Mouse (Mus musculus): ENCODE data around the gene Hsd11b2.

Gene Hsd11b2

DNA sequence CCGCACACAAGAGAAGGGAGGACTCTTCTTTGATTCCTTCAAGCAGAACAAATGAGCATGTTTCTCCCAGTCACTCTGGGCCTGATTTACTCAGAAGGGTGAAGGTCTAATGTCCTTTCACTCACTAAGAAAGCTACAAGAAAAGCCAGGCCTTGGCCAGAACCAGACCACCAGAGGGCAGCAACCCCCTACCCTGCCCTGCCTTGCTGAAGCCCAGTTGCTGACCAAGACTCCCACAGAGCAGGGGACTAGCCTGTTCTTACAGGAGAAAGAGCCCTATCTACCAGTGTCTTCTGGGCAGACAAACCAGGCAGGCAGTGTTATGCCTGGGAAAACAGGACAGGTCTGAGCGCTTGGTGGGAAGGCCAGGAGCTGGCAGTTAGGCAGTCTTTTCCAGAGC, 34.2 kb upstream of the Hsd11b2 start:
- peak; percentile 85 to 86 for DNase-seq

DNA sequence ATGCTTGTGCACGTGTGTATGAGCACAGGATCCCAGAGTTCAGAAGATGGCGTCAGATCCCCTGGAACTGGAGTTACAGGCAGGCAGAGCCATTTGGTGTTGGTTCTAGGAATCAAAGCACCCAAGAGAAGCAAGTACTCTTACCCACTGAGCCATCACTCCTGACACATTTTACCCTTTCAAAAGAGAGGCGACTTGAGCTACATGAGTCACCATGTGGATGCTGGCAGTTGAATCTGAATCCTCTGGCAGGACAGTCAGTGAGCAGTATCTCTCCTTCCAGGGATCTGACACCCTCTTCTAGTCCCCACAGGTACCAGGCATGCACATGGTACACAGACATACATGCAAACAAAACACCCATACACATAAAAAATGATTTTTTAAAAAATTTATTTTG, 30.5 kb upstream of the Hsd11b2 start:
- peak in 1 of 2 experiments; percentile 15 for DNase-seq

DNA sequence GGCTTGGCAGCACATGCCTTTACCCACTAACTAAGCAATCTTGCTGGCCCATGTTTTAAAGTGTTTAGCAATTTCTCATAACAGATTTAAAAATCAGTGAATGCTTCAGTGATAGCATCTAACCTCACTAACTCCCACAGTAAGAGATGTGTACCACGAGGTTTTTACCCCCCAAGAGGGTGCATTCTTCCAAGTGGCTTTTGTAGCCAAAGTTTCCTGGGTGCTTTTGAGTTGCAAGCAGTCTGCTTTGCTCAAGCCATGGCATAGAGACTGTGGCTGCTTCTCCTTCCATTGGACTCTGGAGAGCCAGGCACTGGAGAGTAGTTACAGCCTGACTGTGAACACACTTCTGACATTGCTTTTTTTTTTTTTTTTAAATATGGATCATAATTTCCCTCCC, 29.3 kb upstream of the Hsd11b2 start:
- peak in 1 of 2 experiments; percentile 18 for DNase-seq

DNA sequence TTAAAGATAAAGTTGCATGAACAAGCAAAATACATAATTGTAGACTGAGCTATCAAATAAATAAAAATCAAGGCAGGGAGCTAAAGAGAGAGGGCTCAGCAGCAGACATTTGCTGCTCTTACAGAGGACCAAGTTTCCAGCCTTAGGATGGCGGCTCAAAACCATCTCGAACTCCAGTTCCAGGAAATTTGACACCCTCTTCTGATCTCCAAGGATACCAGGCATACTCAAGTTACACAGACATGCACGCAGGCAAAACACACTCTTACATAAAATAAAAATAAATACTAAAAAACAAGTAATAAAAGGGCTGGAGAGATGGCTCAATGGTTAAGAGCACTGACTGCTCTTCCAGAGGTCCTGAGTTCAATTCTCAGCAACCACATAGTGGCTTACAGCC, 25.1 kb upstream of the Hsd11b2 start:
- no peak for DNase-seq

DNA sequence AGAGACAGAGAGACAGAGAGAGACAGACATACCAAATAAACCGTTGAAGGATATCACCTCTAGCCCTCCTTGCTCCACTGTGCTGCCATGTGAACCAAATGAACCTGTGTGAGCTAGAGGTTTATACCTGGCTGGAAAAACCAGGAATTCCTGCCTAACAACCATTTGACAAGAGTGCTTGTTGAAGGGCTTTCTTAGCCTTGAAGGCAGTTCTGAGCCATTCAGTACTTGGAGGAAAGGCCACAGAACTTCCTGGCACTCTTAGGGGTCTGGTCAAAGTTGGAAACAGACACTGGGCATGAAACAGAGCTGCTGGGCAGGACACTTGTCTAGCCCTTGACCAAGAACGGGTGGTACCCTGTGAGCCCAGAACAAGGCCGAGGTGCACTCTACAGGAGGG, 24.0 kb upstream of the Hsd11b2 start:
- DNase-seq = peak in 1 of 2 experiments; percentile 36

DNA sequence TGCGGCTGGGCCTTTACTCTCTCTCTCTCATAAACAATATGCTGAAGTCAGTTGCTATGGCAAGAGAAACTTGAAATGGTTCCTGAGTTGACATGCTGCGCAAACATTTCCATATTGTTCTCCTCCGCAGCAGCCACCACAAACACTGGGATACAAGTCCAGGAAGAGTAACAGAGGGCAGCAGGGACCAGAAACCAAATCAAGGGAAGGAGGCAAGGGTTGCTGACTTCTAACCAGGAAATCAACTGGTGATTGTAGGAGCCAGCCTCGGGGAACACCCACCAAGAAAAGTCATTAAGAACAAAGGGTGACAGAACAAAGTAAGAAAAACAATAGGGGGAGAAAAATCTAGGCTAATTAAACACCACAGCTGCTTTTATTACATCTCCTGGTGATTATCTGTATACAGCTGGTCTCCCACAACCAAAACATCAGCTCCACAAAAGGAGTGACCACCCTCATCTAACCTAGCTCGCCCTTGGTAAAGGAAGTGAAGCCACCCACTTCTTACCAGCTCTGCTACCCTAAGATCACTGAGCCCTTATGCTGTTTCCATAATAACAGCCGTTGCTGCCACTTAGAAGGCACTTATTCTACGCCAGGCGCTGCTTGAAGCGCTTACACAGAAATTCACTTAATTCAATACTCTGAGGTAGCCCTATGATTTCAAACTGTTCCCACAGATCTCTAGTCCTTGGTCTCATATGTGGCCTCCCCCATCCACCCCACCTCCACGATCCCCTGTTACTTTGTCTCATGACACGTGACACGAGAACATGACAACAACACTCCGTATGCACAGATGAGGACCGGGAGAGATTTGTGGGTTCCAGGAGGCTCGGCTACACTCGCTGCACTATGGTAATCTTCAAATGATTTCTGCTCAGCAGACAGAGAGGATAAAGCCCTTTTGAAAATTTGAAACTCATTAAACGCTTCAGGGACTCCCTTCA, 22.9 kb upstream of the Hsd11b2 start:
- DNase-seq = peak in 1 of 2 experiments; percentile 30

DNA sequence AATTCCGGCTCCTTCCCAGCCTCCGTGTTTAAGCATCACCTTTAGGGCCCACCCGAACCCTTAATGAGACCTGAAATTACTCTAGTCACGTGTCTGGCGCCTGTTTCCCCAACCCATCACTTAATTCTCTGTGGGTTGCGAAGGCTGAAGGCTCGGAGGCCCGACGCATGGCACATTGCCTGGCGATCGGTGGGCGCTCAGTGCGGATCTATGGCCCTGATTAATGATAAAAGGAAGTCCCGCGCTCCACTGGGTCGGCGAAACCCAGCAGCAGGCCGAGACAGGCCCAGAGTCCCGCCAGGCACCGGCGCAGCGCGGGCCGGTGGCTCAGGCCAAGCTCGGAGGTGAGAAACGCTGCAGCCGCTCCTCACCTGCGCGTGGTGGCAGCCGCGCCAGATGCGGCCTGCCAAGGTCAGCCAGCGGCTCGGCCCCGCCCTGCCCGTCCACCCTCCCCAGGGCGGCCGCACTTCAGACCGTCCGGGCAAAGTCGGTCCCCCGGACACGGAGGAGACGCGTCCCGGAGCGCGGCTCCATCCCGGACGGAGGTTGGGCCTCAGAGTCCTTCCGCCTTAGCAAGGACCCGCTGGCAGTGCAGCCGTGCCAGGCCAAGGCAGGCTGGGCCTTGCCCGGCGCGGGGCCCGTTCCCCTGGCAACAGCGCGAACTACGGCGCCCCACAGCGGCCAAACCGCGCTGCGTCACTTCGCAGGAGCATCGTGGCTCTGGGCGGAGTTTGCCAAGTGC, 21.9 kb upstream of the Hsd11b2 start, which contains the start of gene Zdhhc1:
Gene Zdhhc1, minus strand, starts transcription at position 464 of the 742 bp plus-strand sequence.
- peak; percentile 90 to 94 for DNase-seq

DNA sequence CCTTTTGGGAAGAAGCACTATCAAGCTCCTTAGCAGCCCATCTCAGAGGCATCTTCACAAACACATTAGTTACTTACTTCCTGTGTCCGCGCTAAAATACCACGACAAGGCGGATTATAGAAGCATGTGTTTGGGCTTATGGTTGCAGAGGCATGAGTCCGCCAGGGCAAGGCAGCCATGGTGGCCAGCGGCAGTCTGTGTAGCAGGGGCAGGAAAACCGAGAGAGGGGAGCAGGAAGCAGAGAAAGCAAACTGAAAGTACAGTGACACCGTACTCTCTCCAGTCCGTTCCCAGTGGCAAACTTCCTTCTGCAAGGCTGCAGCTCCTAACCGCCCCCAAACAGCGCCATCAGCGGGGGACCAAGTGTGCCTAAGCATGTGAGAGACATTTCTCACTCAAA, 18.8 kb upstream of the Hsd11b2 start:
- DNase-seq = peak in 1 of 2 experiments; percentile 29

DNA sequence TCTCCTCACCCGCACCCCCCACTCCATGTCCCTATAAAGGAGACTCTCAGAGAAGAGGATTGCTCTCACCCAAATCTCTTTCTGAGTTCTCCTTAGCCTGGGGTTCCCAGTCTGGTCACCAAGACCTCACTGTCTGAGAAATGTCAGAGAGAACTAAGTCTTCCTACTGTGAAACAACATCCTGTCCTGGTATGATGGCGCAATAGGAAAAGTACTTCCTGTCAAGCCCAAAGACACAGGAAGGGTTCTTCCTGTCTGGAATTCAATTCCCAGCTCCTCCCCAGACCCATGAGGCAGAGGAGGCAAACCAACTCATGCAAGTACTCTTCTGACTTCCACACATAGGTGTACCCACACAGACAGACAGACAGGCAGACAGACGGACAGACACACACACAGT, 13.9 kb upstream of the Hsd11b2 start:
- DNase-seq = no peak

DNA sequence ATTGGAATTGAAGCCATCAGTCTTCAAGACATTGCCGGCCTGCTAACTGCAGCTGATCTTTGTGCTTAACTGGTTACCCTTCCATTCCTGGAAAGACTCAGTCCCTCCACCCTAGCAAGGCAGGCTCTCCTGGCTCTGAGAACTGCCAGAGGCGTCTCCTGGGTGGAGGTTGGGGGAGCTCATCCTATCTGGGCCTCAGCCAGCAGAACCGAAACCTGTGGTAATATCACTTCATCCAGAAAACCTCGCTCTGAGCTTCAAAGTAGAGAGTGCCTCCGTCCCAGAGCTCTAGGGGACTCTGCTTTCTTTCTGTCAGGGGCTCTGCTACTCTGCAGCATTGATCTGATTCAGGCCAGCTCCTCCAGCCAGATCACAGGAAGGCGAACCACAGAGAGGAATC, 11.6 kb upstream of the Hsd11b2 start:
- DNase-seq = no peak

DNA sequence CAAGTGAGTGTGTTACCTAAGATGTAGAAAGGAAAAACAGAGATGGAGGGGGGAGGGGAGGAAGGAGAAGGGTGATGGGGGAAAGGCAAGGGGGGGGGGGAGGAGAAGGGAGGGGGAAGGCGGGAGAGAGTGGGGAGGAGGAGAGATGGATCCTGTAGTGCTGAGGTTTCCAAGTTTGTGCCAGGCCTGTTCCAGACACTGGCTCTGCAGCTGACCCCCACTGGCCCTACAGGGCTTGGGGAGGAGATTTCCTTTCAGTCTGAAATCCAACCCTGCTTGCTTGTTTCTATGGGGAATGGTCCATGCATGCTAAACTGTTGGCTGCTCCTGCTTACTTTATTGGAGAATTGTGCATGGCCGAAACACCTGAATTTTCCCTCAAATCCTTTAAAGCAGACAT, 9.8 kb upstream of the Hsd11b2 start:
- no peak for DNase-seq

DNA sequence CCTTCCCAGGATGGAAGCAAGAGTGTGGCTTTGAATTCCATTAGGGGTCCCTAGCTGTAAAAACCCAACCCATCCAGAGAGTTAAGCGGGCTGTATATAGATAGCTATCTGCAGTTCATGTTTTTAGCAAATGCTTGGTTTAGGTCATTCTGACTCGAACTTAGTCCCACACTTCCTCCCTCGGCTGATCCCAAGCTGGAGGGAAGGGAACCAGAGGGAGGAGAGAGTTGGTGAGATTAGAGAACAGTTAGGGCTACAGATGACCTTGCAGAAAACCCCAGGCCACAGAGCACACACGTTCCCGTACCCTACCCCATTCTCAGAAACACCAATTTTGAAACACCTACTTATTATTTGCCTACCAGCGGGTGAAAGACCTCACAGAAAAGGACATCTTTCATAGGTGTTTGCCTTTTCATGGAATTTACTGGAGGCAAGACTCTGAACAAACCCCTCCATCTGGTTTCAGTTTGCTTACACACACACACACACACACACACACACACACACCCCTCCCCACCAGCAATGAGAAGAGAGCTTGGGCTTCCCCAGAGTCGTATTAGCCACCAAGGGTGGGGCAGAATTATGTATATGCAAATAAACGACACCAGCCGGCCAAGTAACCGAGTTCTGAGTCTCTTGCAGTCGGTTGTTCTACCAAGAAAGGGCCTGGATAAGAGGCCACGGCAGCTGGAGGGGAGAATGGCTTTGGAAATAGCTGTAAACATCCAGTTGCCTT, 8.4 kb upstream of the Hsd11b2 start:
- DNase-seq = no peak

DNA sequence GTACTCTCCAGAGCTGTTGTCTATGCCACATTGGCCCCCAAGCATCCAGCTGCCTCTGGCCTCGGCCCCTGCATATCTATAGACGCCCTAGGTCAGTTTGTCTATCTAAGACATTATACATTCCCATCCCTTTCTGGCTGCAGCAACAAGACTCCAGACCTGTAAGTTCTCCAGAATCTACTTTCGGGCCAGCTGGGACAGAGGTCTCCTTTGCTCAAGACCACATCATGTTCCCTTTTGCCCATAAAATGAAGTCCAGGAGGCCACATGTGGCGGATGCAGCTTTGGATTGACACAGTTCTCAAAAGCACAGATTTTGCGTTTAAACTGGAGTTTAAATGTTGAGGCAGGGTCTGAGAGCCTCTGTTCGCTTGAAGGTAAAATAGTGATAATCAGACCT, 4.4 kb upstream of the Hsd11b2 start:
- no peak for DNase-seq

DNA sequence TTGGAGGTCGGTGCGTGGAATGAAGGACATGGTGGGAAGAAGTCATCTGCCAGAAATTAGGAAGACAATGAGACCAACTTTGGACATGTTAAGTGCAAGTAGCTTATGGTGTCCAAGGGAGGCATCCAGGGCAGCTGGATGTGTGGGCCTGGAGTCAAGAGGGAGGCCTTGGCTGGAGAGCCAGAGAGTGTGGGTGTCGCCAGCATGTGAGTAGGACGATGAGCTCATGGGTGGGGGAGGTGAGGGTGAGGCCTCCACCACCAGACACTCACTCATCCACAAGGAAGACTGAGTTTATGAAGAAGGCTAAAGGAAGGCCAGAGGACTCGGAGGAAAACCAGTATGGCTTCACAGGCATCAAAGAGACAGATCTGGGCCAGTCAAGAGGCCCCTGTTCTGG, 3.9 kb upstream of the Hsd11b2 start:
- no peak for DNase-seq

DNA sequence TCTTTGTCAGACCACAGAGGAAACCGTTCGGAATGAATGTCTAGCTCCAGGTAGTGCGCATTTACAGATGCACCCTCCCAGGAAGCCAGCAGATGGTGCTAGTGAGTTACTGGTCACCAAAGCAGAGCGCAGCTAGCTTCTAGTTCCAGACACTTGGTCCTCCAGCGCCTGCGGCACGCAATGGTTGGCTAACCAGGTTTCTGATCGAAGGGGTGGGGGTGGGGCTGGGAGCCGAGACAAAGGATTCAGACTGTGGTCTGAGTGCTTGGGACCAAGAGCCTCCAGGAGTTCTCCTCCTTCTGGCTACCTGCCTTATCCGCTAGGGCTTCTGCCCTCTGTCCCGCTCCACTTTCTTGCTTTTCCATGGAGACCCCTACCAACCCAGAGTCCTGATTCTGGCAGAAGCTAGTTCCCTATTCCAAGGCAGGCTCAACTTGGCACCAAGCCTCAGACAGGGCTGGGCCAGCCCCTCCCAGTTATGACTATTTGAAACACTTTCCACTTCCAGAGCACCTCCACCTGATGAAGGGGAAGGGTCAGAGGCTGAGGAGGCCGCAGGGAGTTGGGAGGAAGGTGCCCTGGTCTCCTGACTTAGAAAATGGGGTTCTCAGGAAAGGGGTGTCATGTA, 2.4 kb upstream of the Hsd11b2 start:
- DNase-seq = peak; percentile 88

DNA sequence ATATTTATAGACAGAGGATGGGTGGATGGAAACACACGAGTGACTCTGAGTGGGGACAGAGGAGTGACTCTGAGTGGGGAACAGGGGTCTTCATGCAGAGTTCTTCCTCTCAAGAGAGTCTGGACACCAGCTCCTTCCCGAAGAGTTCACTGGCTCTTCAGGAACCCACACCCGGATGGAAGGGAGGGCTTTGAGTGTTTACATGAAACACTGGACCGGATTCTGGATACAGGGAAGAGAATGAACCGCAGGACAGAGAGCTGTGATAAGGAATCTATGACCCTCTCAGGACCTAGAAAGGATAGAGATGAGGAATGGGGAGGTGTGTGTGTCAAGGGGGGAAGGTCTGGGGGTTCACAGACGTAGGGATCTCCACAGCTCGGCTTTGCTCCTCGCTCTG, 1.2 kb upstream of the Hsd11b2 start:
- no peak for DNase-seq

DNA sequence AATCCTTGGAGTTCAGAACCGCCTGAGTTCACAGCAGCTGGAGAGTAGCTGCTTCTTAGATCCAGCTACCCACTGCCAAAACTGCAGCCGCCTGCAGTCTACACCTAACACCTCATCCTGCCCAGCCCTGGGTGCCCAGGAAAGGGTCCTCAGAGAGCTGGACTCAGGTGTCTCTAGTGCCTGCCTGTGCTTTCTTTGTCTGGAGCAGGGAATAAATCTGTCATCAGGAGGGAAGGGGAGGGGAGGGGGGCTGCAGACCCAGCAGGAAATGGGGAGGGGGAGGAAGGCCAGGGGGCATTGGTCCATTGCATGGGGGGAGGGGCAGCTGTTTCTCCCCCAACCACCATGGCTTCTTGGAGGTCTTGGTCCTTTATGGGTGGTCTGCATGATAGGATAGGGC, 1.0 kb downstream of the Hsd11b2 start:
- no peak for DNase-seq

DNA sequence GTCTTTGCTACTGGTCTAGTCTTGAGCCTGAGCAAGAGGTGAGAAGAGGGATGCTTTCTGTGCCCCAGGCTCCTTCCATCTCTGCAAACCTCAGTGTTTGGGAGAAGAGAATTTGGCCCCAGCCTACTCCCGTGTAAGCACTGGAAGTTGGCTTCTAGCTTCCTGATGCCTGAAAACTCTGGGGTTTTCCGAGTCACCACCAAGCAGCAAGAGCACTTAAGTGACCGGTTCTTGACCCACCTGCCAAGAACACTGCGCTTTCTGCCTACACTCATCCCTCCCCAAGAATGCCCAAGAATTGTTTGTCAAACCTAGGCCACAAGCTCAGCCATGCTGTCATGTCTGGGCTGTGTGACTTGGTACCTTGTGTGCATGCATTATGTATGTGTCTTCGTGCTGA, 2.0 kb downstream of the Hsd11b2 start:
- no peak for DNase-seq

DNA sequence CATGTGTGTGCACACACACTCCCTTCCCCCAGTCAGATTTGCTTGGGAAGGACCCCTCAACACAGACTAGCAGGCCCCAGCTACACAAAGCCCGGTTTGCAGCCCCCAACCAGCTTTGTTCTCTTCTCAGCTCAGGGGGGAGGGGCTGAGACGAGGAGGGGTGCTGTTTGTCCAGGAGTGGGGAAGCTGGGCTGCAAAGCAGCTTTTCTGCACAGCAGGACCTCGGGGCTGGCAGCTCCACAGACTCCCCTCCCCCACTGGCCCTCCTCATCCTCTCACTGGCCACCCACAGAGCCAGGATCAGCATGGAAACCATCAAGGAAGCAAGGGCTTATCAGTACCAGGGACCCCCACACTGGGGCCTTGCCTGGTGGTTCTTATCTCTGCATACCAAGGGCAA, 2.5 kb downstream of the Hsd11b2 start:
- no peak for DNase-seq

DNA sequence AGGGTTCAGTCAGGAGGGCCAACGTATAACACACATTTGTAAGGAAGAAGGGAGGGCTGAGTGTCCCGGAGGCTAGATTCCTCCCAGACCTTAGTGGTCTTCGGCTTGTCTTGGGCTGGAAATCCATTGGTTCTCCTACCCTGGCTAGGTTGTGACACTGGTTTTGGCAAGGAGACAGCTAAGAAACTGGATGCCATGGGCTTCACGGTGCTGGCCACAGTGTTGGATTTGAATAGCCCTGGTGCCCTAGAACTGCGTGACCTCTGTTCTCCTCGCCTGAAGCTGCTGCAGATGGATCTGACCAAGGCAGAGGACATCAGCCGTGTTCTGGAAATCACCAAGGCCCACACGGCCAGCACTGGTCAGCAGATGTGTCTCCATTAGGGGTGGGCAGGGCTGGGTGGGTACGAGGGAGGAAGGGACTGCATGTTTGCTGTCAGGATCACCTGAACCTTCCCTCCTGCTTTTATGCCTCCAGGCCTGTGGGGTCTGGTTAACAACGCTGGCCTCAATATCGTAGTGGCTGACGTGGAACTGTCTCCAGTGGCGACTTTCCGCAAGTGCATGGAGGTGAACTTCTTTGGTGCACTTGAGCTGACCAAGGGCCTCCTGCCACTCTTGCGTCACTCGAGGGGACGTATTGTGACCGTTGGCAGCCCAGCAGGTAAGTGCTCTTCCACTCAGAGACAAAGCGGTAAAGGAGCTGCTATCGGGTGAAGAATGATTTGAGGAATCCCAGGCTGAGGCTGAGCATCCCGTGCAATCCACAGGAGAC, 3.6 kb downstream of the Hsd11b2 start:
- DNase-seq = peak in 1 of 2 experiments; percentile 37

DNA sequence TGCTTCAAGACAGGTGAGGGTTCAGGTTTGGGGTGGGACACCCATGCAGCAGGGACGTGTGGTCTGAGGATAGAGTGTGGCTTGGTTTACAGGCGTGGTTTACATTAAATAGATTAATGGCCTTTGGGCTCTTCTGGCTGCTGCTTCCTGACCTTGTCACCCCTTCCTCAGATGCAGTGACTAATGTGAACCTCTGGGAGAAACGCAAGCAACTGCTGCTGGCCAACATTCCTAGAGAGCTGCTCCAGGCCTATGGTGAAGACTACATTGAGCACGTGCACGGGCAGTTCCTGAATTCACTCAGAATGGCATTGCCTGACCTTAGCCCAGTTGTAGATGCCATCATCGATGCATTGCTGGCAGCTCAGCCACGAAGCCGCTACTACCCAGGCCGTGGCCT, 4.3 kb downstream of the Hsd11b2 start:
- peak in 1 of 2 experiments; percentile 32 for DNase-seq

DNA sequence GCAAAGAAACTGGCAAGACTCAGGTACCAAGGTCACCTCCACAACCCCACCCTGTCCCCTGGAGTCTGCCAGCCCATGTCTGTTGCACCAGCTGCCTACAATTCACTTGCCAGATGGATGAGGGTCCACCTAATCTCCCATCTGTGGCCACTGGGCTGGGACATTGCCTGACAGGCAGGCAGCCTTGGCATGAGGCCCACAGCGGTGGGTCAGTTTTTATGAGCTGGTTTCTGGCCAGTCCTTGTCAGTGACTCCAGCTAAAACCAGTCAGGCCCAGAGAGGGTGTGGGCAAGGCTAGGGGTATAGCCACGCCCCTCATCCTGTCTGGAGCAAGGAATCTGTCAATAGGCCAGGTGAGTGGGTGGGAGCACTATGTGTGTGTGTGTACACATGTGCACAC, 8.6 kb downstream of the Hsd11b2 start:
- peak; percentile 80 to 89 for DNase-seq
